Mouse (Mus musculus): Measurements from ENCODE around the gene Foxn3.

DNA sequence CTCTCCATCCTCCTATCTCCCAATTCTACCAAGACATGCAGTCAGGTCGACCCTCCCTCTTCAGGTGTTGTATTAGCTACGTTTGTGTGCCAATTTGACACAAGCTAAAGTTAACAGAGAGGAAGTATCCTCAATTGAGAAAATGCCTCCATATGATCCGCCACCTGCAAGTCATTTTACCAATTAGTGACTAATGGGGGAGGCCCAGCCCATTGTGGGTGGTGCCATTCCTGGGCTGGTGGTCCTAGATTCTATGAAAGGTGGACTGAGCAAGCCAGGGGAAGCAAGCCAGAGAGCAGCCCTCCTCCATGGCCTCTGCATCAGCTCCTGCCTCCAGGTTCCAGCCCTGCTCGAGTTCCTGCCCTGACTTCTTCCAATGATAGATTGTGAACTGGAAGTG, 158.0 kb downstream of the Foxn3 start:
- no peak for TF ChIP-seq POLR2A (IDR thresholded peaks at IDR 0.05; ENCODE audit: low read depth, low read length)
- TF ChIP-seq CTCF (IDR thresholded peaks at IDR 0.05; ENCODE audit: extremely low read depth, insufficient read depth, insufficient read length, insufficient replicate concordance): no peak

Data from spleen, adult 2 months (tissue).